Mouse (Mus musculus) layer of hippocampus, postnatal 36 days (tissue): ENCODE results near the gene Larp4. TPM values are rescaled to one million over a fixed set of nuclear protein-coding genes. Genes with fewer than 3 reads are reported as not detected.

Experiments used
- DNase-seq, 2 experiments: peaks; one replicate each; pipeline ENCODE4 v3.0.0; 2022
- total RNA-seq, 2 experiments: library from RNA; stranded (reverse); gene quantifications; 2 replicates each; pipeline ENCODE4 v1.2.3; 2021

Larp4 gene
- total RNA-seq, 2 experiments from 2014 or later, result 46.6 to 52.1 TPM

GRCm38 (mm10) chr15:100006180-100006579 is 36.3 kb downstream of the Larp4 start:
- no peak for DNase-seq

- no peak for DNase-seq
These were observed 48.5 kb downstream of the Larp4 start for GRCm38 (mm10) chr15:100018280-100018899.

GRCm38 (mm10) chr15:100021175-100021574 is 51.3 kb downstream of the Larp4 start:
- DNase-seq, result no peak

GRCm38 (mm10) chr15:100022923-100023322 is 53.1 kb downstream of the Larp4 start:
- peak in 1 of 2 experiments; percentile 41 for DNase-seq

GRCm38 (mm10) chr15:100025076-100025834 is 55.4 kb downstream of the Larp4 start:
- peak in 1 of 2 experiments; percentile 13 for DNase-seq

- DNase-seq, result no peak
These were observed 58.3 kb downstream of the Larp4 start for GRCm38 (mm10) chr15:100028133-100028532.

DNA sequence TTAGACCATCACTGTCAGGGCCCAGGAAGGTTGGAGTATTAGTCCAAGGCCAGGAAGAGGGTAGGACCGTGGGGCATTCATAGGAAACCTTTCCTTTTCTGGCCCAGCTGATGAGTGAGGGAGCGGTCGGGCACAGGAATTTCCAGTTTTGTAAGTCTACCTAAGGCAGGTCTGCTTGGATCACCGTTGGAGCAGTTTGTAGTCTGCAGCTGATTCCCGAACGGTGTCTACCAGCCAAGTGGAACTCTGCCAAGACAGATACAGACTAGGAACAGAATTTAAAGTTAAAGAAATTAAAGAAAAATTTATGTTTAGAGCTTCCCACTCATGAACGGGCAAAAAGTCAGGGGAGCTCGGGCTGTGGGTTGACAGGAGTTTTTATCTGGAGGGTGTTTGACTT is 59.6 kb downstream of the Larp4 start:
- no peak for DNase-seq

- DNase-seq, result no peak
These were observed 60.0 kb downstream of the Larp4 start for GRCm38 (mm10) chr15:100029900-100030299.

DNA sequence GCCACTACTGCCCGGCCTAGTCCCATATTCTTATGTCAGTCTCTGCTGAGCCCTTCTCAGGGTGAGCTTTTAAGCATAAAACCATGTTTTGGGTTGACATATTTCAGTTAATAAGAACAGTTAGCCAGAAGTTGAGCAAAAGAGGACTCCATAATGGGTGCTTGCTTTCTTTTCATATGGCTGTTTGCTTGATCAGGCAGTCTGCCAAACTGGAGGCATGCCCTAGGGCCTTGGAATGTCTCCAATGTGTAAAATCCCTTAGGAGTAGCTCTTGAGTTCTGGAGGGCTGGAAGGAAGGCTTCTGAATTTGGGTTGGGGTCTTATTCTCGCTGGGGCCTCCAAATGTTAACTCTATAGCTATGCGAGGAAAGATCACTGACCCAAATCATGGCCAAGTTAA is 62.7 kb downstream of the Larp4 start:
- no peak for DNase-seq

DNA sequence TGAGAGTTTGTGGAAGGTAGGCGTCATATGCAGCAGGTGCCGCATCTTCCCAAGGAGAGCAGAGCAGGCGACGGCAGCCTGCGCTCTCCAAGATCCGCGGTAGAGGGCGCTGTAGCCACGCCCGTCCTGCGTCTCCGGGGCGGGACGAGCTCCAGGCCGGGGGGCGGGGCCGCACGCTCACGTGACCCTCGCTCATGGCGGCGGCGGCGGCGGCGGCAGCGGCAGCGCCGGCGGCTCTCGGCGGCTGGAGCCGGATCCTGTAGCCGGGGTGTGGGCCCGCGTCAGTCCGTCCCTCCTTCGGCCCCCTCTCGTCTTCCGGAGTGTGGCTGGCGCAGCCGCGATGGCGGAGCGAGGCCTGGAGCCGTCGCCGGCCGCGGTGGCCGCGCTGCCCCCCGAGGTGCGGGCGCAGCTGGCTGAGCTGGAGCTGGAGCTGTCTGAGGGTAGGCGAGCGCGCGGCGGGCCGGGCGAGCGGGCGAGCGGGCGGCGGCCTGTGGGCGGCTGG is 68.7 kb downstream of the Larp4 start, which contains the start of gene Dip2b:
Gene Dip2b (plus strand): TSS at position 195 of the 502 bp plus-strand sequence.
- peak; percentile 94 to 95 for DNase-seq

DNA sequence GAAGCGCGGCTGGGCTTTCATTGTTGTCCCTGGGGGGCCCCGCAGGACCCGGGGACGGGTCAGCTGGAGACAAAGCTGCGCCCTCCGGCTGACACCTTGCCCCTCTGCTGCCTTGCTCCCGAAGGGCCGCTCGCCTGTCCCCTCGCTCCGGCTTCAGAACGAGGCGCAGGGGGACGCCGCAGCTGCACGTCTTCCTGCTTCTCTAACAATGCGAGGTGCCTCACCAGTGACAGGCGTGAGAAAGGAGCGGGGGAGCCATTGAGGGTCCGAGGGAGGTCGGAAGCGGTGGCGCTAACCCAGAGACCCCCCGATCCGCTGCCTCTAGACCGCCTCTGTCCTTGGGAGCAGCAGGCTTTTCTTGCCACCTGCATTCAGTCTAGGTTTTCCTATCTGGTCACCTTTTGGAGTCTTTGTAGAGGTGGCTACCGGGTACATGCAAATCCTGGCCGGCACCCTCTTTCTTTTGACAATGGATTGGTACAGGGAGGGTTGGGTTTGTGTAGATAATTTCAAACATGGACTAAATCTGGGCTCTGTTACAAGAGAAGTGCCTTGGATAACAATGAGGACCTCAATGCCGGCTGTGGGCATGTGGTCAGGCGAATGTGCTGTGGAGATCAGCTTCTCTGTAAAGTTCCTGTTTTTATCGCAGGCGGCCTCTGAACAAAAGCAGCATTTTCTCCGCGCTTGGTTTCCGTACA is 69.3 kb downstream of the Larp4 start:
- peak in 1 of 2 experiments; percentile 49 for DNase-seq

- DNase-seq, result no peak
These were observed 70.8 kb downstream of the Larp4 start for GRCm38 (mm10) chr15:100040541-100041266.

- no peak for DNase-seq
These were observed 71.6 kb downstream of the Larp4 start for GRCm38 (mm10) chr15:100041267-100042047.

DNA sequence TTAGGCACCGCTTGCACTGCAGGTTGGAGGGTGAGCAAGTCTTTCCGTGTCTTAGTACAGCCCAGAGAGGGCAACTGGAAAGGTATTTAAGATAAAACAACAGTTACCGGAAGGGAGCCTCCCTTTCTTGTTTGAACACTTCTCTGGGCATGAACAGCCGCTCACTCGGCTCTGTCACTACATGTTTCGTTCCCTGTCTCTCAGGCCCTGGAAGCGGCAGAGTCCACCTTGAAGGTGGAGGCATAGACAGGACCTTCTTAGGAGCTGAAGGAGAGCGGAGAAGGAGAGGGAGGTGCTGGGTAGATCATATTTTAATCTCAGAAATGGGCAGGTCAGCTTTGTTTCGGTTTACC is 72.2 kb downstream of the Larp4 start:
- DNase-seq, result no peak

DNA sequence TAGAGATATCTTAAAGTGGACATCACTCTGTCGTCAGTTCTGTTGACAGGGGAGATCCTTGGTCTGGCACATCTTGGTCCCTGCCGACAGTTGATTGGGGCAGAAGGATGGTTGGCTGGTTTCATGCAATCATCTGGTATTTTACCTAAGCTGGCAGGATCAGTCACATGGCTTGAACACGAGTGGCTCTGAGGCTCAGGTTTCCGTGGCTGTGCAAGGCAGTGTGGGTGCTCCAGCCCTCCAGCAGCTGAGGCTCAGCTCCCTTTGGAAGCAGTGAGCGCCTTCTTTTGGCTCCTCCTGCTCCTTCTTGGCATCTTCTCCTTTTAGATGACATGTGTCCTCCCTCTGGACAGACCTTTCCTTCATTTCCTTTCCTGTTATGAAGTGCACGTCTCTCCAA is 75.7 kb downstream of the Larp4 start:
- no peak for DNase-seq

GRCm38 (mm10) chr15:100049496-100050087 is 79.7 kb downstream of the Larp4 start:
- no peak for DNase-seq

DNA sequence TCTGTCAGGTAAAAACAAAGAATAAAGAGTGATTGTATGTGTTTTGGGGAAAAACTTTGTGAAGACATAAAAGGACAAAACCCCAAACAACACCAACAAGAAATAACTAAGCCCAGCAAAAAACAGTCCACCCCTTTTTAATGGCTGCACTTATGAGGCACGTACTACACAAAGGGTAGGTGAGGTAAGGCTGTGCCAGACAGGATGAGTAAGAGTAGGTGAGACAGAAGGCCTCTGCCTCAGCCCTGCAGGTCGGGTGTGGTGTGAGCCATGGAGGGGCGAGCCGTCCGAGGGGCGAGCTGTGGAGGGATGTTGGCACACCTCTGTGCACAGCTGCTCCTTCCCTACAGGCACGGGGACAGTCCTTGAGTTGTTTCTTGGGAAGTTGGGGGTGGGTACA is 81.1 kb downstream of the Larp4 start:
- DNase-seq, result no peak

- no peak for DNase-seq
These were observed 82.9 kb downstream of the Larp4 start for GRCm38 (mm10) chr15:100052726-100053125.

- no peak for DNase-seq
These were observed 86.6 kb downstream of the Larp4 start for GRCm38 (mm10) chr15:100056397-100056908.

DNA sequence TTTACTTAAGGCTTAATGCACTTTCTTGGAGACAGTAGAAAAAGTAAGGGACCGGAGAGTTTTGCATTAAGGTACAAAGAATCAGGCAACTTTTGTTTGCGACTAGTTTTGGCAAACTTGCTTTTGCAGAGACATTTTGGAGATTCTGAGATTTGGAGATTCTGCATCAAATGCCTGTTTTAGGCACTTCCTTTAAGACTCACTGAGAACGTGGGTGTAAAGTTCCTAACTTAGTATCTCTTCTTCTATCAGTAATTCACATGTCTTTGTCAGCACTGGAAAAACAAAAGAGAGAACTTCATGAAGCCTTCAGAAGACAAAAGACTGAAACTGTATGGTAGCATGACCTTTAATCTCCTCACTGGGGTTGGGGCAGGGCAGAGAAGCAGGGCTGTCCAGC is 87.8 kb downstream of the Larp4 start:
- DNase-seq, result no peak

DNA sequence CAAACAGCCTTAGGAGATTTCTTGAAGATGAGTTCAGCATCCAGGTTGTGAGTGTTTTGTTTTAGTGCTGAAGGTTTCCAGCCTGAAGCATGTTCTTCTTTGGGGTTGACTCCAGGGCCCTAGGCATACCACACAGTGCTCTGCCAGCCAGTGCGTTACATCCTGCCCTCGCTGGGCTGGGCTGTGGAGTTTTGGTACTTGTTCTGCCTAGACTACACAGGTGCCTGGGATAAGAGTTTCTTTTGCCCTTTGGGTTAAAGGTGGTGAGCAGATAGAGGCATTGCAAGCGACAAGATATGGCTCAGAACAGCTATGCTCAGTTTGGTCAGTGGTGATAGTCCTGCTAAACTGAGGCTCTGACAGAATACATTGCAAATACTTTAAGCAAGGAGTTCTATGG is 88.3 kb downstream of the Larp4 start:
- no peak for DNase-seq
